Mouse (Mus musculus) C2C12 (cell line): ENCODE measurements around the gene Stk38l. TPM values are rescaled to one million over a fixed set of nuclear protein-coding genes. Genes with fewer than 3 reads are reported as not detected.

Experiments used
- H3K27me3 ChIP-seq: one replicate; pipeline ENCODE4 v1.6.1; 2011; ENCODE audit not compliant: control insufficient read depth, insufficient read depth, insufficient read length
- H3K36me3 ChIP-seq: one replicate; pipeline ENCODE4 v1.6.1; 2011; ENCODE audit not compliant: control insufficient read depth, insufficient read depth
- H3K4me3 ChIP-seq: one replicate; pipeline ENCODE4 v1.5.1; 2011; ENCODE audit warnings: mild to moderate bottlenecking, control low read depth; ENCODE audit not compliant: poor library complexity, insufficient read depth, severe bottlenecking
- H3K79me2 ChIP-seq: one replicate; pipeline ENCODE4 v1.6.1; 2011; ENCODE audit not compliant: control insufficient read depth, insufficient read depth
- H3K79me3 ChIP-seq: one replicate; pipeline ENCODE4 v1.6.1; 2011; ENCODE audit warnings: low read depth, control low read depth
- H3ac ChIP-seq: one replicate; pipeline ENCODE3; 2011; ENCODE audit warnings: low read depth; ENCODE audit not compliant: control insufficient read depth, insufficient read length
- CEBPB ChIP-seq: IDR thresholded peaks from one replicate; pipeline ENCODE4 v1.6.1; 2011; ENCODE audit warnings: low read depth, mild to moderate bottlenecking, control low read depth, moderate library complexity
- CTCF ChIP-seq: IDR thresholded peaks from one replicate; pipeline ENCODE4 v1.5.1; 2011; ENCODE audit not compliant: control insufficient read depth, insufficient read depth, insufficient read length
- FOSL1 ChIP-seq: IDR thresholded peaks from one replicate; pipeline ENCODE4 v1.8.0; 2011; ENCODE audit warnings: mild to moderate bottlenecking, low read length; ENCODE audit not compliant: poor library complexity, insufficient read depth, severe bottlenecking
- MAX ChIP-seq: IDR thresholded peaks from one replicate; pipeline ENCODE4 v1.6.1; 2011; ENCODE audit warnings: mild to moderate bottlenecking, control low read depth
- MYOD1 ChIP-seq: IDR thresholded peaks from one replicate; pipeline ENCODE4 v1.6.1; 2011; ENCODE audit warnings: low read depth; ENCODE audit not compliant: control insufficient read depth, insufficient read length
- MYOG ChIP-seq: IDR thresholded peaks from one replicate; pipeline ENCODE4 v1.6.1; 2011; ENCODE audit not compliant: control insufficient read depth, insufficient read length; ENCODE audit errors: extremely low read depth
- USF1 ChIP-seq: IDR thresholded peaks from one replicate; pipeline ENCODE4 v1.6.1; 2011; ENCODE audit warnings: low read depth, mild to moderate bottlenecking, control low read depth, moderate library complexity
- polyA plus RNA-seq: library from polyadenylated mRNA; unstranded; fragments of >200 nt; fragmentation: generic; extraction: Trizol; gene quantifications from one replicate; pipeline ENCODE4 v1.2.1, GENCODE M21; 2012; ENCODE audit warnings: missing spikeins

The Stk38l gene
- polyA plus RNA-seq, 1 experiment: 3.0 TPM

GRCm38 (mm10) chr6:146809991-146810390 lies 85.2 kb downstream of the Stk38l start:
- H3ac ChIP-seq: no peak overlapping the region
- H3K4me3 ChIP-seq: no peak overlapping the region
- H3K27me3 ChIP-seq: no peaks in the 10 kb centered on the region
- H3K79me2 ChIP-seq: no peaks in the 10 kb centered on the region
- H3K79me3 ChIP-seq: no peaks in the 10 kb centered on the region
- no peaks in the 10 kb centered on the region for H3K36me3 ChIP-seq
- TF ChIP-seq FOSL1: no peak
- TF ChIP-seq MYOD1: no peak
- TF ChIP-seq CEBPB: no peak
- no peak for TF ChIP-seq USF1
- TF ChIP-seq MAX: no peak
- TF ChIP-seq CTCF: no peak
- TF ChIP-seq MYOG: no peak

- Histone ChIP-seq H3K4me3 (no peak overlapping the region), H3ac (no peak overlapping the region), H3K27me3 (no peaks in the 10 kb centered on the region), H3K79me3 (no peaks in the 10 kb centered on the region), H3K36me3 (no peaks in the 10 kb centered on the region), H3K79me2 (no peaks in the 10 kb centered on the region)
- no peak for TF ChIP-seq CEBPB
- no peak for TF ChIP-seq MYOG
- no peak for TF ChIP-seq MYOD1
- no peak for TF ChIP-seq USF1
- no peak for TF ChIP-seq FOSL1
- no peak for TF ChIP-seq CTCF
- TF ChIP-seq MAX: no peak
These were observed 88.2 kb downstream of the Stk38l start for GRCm38 (mm10) chr6:146813007-146813406.

GRCm38 (mm10) chr6:146820177-146820965 lies 95.6 kb downstream of the Stk38l start:
- Histone ChIP-seq H3K36me3 (no peaks in the 10 kb centered on the region), H3K79me3 (no peaks in the 10 kb centered on the region), H3K79me2 (no peaks in the 10 kb centered on the region), H3K4me3 (no peak overlapping the region), H3ac (no peak overlapping the region), H3K27me3 (no peaks in the 10 kb centered on the region)
- no peak for TF ChIP-seq MAX
- no peak for TF ChIP-seq MYOD1
- TF ChIP-seq CTCF: no peak
- TF ChIP-seq MYOG: no peak
- TF ChIP-seq FOSL1: no peak

GRCm38 (mm10) chr6:146821958-146822357 lies 97.2 kb downstream of the Stk38l start:
- Histone ChIP-seq H3ac (no peak overlapping the region), H3K79me2 (no peaks in the 10 kb centered on the region), H3K79me3 (no peaks in the 10 kb centered on the region), H3K27me3 (no peaks in the 10 kb centered on the region), H3K36me3 (no peaks in the 10 kb centered on the region), H3K4me3 (no peak overlapping the region)
- TF ChIP-seq FOSL1: no peak
- no peak for TF ChIP-seq MYOD1
- TF ChIP-seq USF1: no peak
- TF ChIP-seq CTCF: no peak
- TF ChIP-seq MAX: no peak

- Histone ChIP-seq H3K79me3 (no peaks in the 10 kb centered on the region), H3K36me3 (no peaks in the 10 kb centered on the region), H3K4me3 (no peak overlapping the region), H3ac (no peak overlapping the region), H3K27me3 (no peaks in the 10 kb centered on the region), H3K79me2 (no peaks in the 10 kb centered on the region)
- no peak for TF ChIP-seq MYOG
- no peak for TF ChIP-seq CTCF
- TF ChIP-seq USF1: no peak
- no peak for TF ChIP-seq MYOD1
- no peak for TF ChIP-seq MAX
- no peak for TF ChIP-seq CEBPB
- TF ChIP-seq FOSL1: no peak
These were observed 100.1 kb downstream of the Stk38l start for GRCm38 (mm10) chr6:146824727-146825486.

GRCm38 (mm10) chr6:146825487-146825773 lies 100.6 kb downstream of the Stk38l start:
- H3K36me3 ChIP-seq: no peaks in the 10 kb centered on the region
- no peaks in the 10 kb centered on the region for H3K27me3 ChIP-seq
- TF ChIP-seq MAX (no peak), USF1 (no peak), FOSL1 (no peak)
- no peak overlapping the region for H3K4me3 ChIP-seq
- H3K79me3 ChIP-seq: no peaks in the 10 kb centered on the region
- H3ac ChIP-seq: no peak overlapping the region
- H3K79me2 ChIP-seq: no peaks in the 10 kb centered on the region

Other genes with a start within 250 kb of the Stk38l start
- 2.6 TPM for gene Itpr2, start 222.8 kb upstream of the Stk38l start, polyA plus RNA-seq
- gene Fgfr1op2, start 147.8 kb upstream of the Stk38l start, polyA plus RNA-seq: 42.4 TPM
- gene Ints13, start 147.2 kb upstream of the Stk38l start, polyA plus RNA-seq: 28.0 TPM
- gene Med21, start 82.4 kb upstream of the Stk38l start, polyA plus RNA-seq: 49.0 TPM
- 5.8 TPM for gene Tm7sf3, start 82.2 kb upstream of the Stk38l start, polyA plus RNA-seq
- gene Arntl2, start 71.1 kb downstream of the Stk38l start, polyA plus RNA-seq: 0.49 TPM
- not detected for gene Smco2, start 125.1 kb downstream of the Stk38l start, polyA plus RNA-seq
- 61.1 TPM for gene Ppfibp1, start 163.5 kb downstream of the Stk38l start, polyA plus RNA-seq
- 0.07 TPM for gene 1700034J05Rik, start 229.4 kb downstream of the Stk38l start, polyA plus RNA-seq